Mouse (Mus musculus) cerebellum, postnatal 14 days (tissue): ENCODE results near the gene Thada.

Experiments
- DNase-seq, 2 experiments: peaks; one replicate each; pipeline ENCODE4 v3.0.0; 2021; ENCODE audit warnings: mixed read lengths in 2 of 2

The Thada gene

GRCm38 (mm10) chr17:84474312-84474711 lies 8.3 kb upstream of the Thada start:
- no peak for DNase-seq

- no peak for DNase-seq
These were observed 31.0 kb downstream of the Thada start for GRCm38 (mm10) chr17:84435012-84435411.

DNA sequence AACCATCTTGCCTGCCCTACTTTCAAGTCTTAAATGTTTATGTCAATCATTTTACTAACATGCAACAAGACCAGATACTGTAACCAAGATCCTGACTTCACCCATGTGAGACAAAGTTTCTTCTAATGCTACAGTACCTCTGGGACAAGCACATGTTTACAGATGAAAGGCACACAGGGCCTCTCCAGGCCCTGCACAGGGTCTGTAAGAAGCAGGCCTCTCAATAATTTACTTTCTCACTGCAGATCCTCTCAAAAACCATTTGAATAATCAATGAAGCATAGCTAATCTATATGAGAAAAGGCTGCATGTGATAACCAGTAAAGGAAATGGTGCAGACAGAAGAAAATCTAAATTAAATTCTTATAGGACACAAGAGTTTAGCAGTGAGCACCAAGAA lies 31.8 kb downstream of the Thada start:
- no peak for DNase-seq

GRCm38 (mm10) chr17:84431991-84432390 lies 34.0 kb downstream of the Thada start:
- DNase-seq, result no peak

- no peak for DNase-seq
These were observed 41.7 kb downstream of the Thada start for GRCm38 (mm10) chr17:84424258-84424657.

GRCm38 (mm10) chr17:84422916-84423315 lies 43.1 kb downstream of the Thada start:
- DNase-seq, result peak; percentile 15 to 42

DNA sequence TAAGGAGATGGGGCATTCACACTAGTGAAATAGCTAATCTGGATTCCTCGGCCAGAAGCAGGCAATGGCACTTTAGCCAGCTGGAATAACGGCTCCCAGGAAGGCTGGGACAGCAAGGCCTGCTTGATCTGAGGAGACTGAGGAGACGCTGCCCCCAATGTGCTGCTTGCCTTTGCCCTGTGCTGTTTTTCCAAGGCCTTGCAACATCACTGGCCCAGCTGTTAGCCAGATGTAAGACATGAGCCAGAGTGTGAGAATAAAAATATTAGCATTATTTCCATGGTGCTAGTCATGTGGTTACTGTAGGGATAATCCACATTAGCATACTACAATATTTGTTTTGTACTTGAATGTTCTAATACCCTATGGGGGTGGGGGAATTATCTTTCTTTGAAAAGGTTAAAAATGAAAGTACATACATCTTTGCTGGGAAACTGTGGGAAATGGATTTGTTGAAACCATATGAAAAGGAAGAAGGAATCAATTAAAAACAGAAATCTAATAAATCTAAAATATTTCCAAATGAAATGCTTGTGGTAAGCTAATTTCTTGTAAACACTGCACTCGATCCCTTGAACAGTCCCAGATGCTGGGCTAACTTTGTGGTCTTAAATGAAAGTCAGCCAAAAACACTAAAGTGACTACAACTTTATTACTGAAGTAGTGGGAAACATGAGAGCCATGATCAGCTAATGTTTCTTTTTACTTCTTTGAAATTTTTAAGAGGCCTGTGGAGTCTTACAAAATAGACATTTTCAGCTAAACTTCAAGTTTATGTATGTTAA lies 43.8 kb downstream of the Thada start:
- DNase-seq, result no peak

GRCm38 (mm10) chr17:84421042-84421441 lies 45.0 kb downstream of the Thada start:
- peak in 1 of 2 experiments; percentile 39 for DNase-seq

- DNase-seq, result no peak
These were observed 45.7 kb downstream of the Thada start for GRCm38 (mm10) chr17:84420276-84420639.

- no peak for DNase-seq
These were observed 46.4 kb downstream of the Thada start for GRCm38 (mm10) chr17:84419326-84420275.

DNA sequence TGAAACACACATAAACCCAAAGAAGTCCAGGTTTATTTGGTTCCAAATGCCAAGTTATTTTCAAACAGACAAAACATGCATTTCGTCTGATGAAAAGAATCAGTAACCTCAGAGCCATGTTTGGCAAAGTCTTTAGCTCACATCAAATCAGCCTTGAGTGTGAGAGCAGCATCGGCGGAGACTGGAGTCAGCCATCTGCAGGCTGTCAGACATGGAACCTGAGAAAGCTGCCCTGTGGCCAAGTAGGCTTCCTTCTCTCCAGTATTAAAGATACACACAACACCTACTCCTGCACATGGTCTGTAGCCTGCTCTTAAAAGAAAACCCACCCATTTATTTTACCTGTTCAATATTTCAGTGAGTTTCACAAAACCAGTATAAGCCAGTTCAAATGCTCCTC lies 50.1 kb downstream of the Thada start:
- peak; percentile 15 for DNase-seq

DNA sequence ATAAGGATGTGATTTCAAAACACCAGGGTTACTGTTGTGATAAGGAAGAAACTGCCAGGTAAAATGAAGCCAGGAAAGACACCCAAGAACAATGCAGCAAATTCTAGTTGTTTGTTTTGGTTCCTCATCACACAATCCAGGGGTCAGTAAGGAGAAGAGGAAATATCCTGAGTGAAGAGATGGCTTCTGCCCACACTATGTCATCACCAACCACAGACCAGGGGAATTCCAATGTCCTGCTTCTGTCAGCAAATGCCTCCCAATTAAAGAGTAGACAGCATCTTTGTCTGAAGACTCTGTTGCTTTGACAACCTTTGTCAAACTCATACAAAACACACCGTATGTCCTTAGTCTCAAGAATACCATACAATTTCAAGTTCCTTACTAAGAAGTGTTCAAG lies 57.3 kb downstream of the Thada start:
- no peak for DNase-seq

GRCm38 (mm10) chr17:84405616-84406015 lies 60.4 kb downstream of the Thada start:
- peak in 1 of 2 experiments; percentile 19 for DNase-seq

GRCm38 (mm10) chr17:84401796-84402195 lies 64.2 kb downstream of the Thada start:
- DNase-seq, result no peak

DNA sequence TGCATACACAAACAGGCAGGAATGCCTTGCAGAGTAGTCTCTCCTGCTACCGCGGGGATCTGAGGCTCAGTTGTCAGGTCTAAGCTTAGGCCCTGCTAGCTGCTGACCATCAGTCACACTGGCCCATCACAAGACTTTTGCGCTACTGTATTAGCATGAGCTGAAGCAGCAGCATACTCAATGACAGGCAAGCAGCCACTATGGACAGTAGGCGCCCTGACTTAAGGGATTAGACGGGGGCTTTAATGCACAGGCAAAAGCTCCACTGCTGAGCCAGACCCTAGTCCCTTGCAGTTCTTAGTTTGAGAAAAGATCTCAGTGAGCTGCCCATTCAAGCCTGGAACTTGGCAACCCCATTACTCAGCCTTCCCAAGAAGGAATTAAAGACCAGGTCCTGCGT lies 66.6 kb downstream of the Thada start:
- DNase-seq, result no peak

- DNase-seq, result no peak
These were observed 76.0 kb downstream of the Thada start for GRCm38 (mm10) chr17:84390026-84390425.

DNA sequence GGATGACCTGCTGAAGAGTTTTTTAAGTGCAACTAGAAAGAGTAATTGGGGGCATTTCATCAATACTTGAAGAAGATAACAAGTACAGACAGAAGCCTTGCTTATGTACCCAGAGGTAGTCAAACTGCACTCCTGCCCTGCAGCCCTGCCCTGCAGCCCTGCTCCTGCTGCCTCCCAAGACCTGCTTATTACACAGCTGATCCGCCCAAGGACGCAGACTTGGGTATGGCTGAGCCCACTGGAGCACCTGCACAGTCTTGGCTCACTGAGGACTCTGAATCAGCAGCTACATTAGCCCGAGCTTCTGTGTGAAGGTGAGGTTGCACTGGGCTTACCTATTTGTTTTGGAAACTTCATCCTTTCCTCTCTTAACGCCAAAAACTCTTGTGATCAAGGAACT lies 79.8 kb downstream of the Thada start:
- DNase-seq, result no peak

DNA sequence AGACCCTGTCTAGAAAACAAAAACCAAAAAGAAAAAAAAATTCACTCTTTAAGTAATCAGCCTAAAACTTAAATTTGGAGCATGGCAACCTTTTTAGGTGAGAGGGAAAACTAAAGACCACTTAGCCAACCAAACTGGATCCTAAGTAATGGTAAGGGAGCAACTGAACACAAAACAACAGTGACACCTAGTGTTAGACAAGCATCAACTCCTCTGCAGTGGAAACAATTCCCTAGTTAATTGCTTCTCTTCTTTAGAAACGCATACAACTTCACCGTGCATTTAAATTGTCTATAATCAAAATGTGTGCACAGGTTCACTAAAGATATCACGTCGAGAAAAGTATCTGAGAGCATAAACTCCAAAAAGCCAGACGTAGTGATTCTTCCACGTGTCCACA lies 80.3 kb downstream of the Thada start:
- peak in 1 of 2 experiments; percentile 48 for DNase-seq

- DNase-seq, result peak; percentile 26 to 70
These were observed 81.3 kb downstream of the Thada start for GRCm38 (mm10) chr17:84384661-84385060.

DNA sequence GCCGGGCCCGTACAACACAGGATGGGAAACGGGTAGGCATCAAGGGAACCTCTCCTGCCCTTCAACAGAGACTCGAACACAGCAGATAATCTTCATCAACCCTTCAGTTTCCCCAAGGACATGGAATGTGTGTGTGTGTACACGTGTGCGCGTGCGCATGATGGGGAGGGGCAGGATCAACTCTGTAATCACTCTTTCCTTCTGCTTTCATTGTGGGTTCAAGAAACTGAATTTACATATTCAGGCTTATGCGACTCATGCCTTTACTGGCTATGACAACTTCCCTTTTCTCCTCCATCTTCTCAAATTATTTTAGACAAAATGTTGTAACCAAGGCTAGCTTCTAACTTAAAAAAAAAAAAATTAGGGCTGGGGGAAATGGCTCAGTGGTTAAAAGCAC lies 85.7 kb downstream of the Thada start:
- no peak for DNase-seq

DNA sequence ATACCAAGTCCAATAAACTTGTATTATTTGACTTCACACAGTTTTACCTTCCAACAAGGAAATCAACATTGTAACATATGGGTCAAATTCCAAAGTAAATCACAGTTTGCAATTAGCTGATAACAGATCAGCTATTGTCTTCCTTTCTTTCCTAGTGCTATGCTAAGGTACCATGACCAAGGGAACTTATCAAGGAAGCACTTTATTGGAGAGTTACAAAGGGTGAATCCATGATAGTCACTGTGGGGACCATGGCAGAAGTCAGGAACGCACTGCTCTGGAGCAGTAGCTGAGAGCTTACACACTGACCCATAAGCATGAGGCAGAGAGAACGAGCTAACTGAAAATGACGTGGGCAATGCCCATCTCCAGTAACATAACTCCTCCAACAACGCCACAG lies 89.1 kb downstream of the Thada start:
- DNase-seq, result no peak

GRCm38 (mm10) chr17:84372411-84373045 lies 93.5 kb downstream of the Thada start:
- peak; percentile 44 to 46 for DNase-seq

GRCm38 (mm10) chr17:84370385-84370784 lies 95.6 kb downstream of the Thada start:
- peak in 1 of 2 experiments; percentile 40 for DNase-seq
